Mouse (Mus musculus) neural tube, embryonic 15.5 days (tissue): ENCODE data around the gene Vcl. TPM values are rescaled to one million over a fixed set of nuclear protein-coding genes. Genes with fewer than 3 reads are reported as not detected.

Experiments
- ATAC-seq: fragments of 200-750 bp; cut with Nextera tagmentation; 2 replicates; pipeline ENCODE4 v1.8.0; 2017; ENCODE audit warnings: mild to moderate bottlenecking, moderate TSS enrichment, moderate library complexity; ENCODE audit not compliant: low FRiP score
- H3K27ac ChIP-seq: fragments of 300-500 bp; sonication (generic); replicated peaks from 2 replicates; pipeline ENCODE4 v1.5.1; 2015; ENCODE audit warnings: mild to moderate bottlenecking, inconsistent platforms
- H3K27me3 ChIP-seq: fragments of 300-500 bp; sonication (generic); replicated peaks from 2 replicates; pipeline ENCODE4 v1.6.1; 2015; ENCODE audit warnings: inconsistent platforms
- H3K36me3 ChIP-seq: fragments of 300-500 bp; sonication (generic); 2 replicates; pipeline ENCODE4 v1.6.1; 2015; ENCODE audit warnings: inconsistent platforms
- H3K4me1 ChIP-seq: fragments of 300-500 bp; sonication (generic); 2 replicates; pipeline ENCODE4 v1.6.1; 2015; ENCODE audit warnings: inconsistent platforms
- H3K4me2 ChIP-seq: fragments of 300-500 bp; sonication (generic); 2 replicates; pipeline ENCODE4 v1.6.1; 2015; ENCODE audit warnings: inconsistent platforms, mild to moderate bottlenecking, moderate library complexity
- H3K4me3 ChIP-seq: fragments of 300-500 bp; sonication (generic); replicated peaks from 2 replicates; pipeline ENCODE4 v1.5.1; 2015; ENCODE audit warnings: mild to moderate bottlenecking, inconsistent platforms
- H3K9ac ChIP-seq: fragments of 300-500 bp; sonication (generic); replicated peaks from 2 replicates; pipeline ENCODE4 v1.6.1; 2015; ENCODE audit warnings: mild to moderate bottlenecking, inconsistent platforms
- H3K9me3 ChIP-seq: fragments of 300-500 bp; sonication (generic); replicated peaks from 2 replicates; pipeline ENCODE4 v1.6.1; 2016; ENCODE audit warnings: inconsistent platforms
- WGBS: fragments of 180-500 bp; shearing (Covaris S2); methylation state at CpG from one replicate; pipeline ENCODE4 v1.1.7; 2015; ENCODE audit warnings: mixed read lengths; 5-methylcytosine and 5-hydroxymethylcytosine counted together
- polyA plus RNA-seq: library from polyadenylated mRNA; unstranded; fragments of >200 nt; fragmentation: Nextera tagmentation; extraction: Ambion mirVana; gene quantifications from 2 replicates; pipeline ENCODE4 v1.2.1, GENCODE M21; 2015

The Vcl gene
- polyA plus RNA-seq, 1 experiment from 2014 or later = 17.5 TPM

- WGBS = 93% methylated on average over 7 of the region's 7 CpGs
- Histone ChIP-seq H3K4me1 (no peaks in the 10 kb centered on the region), H3K9ac (no peak overlapping the region), H3K4me3 (no peak overlapping the region), H3K27ac (no peak overlapping the region), H3K9me3 (no peaks in the 10 kb centered on the region), H3K4me2 (no peak overlapping the region), H3K27me3 (no peaks in the 10 kb centered on the region), H3K36me3 (no peaks in the 10 kb centered on the region)
- ATAC-seq = no peak
Observed at GRCm38 (mm10) chr14:20916625-20917612, 12.3 kb upstream of the Vcl start.

DNA sequence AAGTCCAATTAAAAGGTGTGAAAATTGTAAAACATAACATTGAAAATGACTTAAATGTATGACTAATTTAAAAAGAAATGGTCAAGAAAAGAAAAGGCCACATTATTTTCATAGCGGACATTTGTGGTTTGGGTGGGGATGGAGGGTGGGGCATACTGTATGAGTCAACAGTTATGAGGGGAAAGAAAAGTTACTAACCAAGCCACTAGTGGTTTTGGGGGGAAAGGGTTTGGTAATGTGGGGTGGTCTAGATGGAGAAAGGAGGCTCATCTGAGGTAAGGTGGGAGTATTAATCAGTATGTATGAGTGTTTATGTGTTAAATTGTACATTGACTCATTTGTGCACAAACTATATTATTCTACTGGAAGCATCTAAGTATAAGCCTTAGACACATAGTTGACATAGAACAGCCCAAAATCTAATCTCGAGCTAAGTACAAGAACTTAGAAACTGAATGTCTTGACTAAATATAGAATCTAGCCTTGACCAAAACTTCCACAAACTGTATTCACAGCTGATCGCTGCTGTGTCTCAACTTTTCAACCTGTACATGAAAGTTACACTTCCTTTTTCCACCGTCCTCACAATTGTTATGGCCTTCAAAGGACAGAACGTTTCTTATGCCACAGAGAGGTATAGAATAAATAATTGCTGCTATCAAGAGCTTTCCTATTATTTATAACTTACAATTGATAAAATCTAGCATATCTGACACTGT is 5.0 kb upstream of the Vcl start:
- H3K9me3 ChIP-seq = no peaks in the 10 kb centered on the region
- H3K27me3 ChIP-seq = no peaks in the 10 kb centered on the region
- H3K27ac ChIP-seq = no peak overlapping the region
- no peak overlapping the region for H3K4me2 ChIP-seq
- 91% methylated on average over 5 of the region's 5 CpGs for WGBS
- no peaks in the 10 kb centered on the region for H3K4me1 ChIP-seq
- H3K36me3 ChIP-seq = no peaks in the 10 kb centered on the region
- no peak overlapping the region for H3K4me3 ChIP-seq
- ATAC-seq = no peak
- no peak overlapping the region for H3K9ac ChIP-seq

- no peaks in the 10 kb centered on the region for H3K27me3 ChIP-seq
- H3K4me2 ChIP-seq = no peak overlapping the region
- H3K9ac ChIP-seq = no peak overlapping the region
- H3K4me1 ChIP-seq = peaks cover 17% of the 10 kb centered on the region
- no peaks in the 10 kb centered on the region for H3K36me3 ChIP-seq
- H3K4me3 ChIP-seq = no peak overlapping the region
- WGBS = 91% methylated on average over 4 of the region's 4 CpGs
- no peaks in the 10 kb centered on the region for H3K9me3 ChIP-seq
- no peak for ATAC-seq
- H3K27ac ChIP-seq = no peak overlapping the region
Observed at GRCm38 (mm10) chr14:20927470-20928307, 1.5 kb upstream of the Vcl start.

DNA sequence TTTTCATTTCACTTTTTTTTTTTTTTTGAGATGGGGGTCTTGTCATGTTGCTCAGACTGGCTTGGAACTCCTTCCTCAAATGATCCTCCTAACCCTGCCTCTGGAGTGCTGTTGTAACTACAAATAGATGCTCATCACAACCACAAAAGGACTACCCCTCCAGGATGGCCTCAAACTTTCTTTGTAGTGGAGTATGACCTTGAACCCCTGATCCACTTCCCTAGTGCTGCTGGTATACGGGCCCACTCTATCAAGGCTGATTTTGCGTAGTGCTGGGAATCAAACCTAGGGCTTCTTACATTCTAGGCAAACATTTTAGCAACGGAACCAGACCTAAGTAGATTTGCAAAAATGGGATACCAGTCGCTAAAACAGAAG is 901 bp upstream of the Vcl start:
- peak overlapping the region; percentile 58 for H3K4me3 ChIP-seq
- peak overlapping the region; percentile 73 for H3K4me2 ChIP-seq
- H3K27ac ChIP-seq = peak overlapping the region; percentile 63; the same call in 1 of the 2 replicates
- WGBS = 20% methylated on average over 4 of the region's 4 CpGs
- ATAC-seq = no peak
- no peaks in the 10 kb centered on the region for H3K27me3 ChIP-seq
- no peaks in the 10 kb centered on the region for H3K36me3 ChIP-seq
- peaks cover 17% of the 10 kb centered on the region for H3K4me1 ChIP-seq
- H3K9ac ChIP-seq = no peak overlapping the region
- no peaks in the 10 kb centered on the region for H3K9me3 ChIP-seq

- Histone ChIP-seq H3K9ac (peak overlapping the region; percentile 63), H3K4me3 (peak overlapping the region; percentile 58), H3K36me3 (no peaks in the 10 kb centered on the region), H3K4me1 (peaks cover 17% of the 10 kb centered on the region), H3K27ac (peak overlapping the region; percentile 83), H3K9me3 (no peaks in the 10 kb centered on the region), H3K27me3 (no peaks in the 10 kb centered on the region), H3K4me2 (peak overlapping the region; percentile 73)
- ATAC-seq = peak; percentile 55
- WGBS = under 1% methylated on average over 19 of the region's 19 CpGs
Observed at GRCm38 (mm10) chr14:20929814-20930434, 726 bp downstream of the Vcl start.

DNA sequence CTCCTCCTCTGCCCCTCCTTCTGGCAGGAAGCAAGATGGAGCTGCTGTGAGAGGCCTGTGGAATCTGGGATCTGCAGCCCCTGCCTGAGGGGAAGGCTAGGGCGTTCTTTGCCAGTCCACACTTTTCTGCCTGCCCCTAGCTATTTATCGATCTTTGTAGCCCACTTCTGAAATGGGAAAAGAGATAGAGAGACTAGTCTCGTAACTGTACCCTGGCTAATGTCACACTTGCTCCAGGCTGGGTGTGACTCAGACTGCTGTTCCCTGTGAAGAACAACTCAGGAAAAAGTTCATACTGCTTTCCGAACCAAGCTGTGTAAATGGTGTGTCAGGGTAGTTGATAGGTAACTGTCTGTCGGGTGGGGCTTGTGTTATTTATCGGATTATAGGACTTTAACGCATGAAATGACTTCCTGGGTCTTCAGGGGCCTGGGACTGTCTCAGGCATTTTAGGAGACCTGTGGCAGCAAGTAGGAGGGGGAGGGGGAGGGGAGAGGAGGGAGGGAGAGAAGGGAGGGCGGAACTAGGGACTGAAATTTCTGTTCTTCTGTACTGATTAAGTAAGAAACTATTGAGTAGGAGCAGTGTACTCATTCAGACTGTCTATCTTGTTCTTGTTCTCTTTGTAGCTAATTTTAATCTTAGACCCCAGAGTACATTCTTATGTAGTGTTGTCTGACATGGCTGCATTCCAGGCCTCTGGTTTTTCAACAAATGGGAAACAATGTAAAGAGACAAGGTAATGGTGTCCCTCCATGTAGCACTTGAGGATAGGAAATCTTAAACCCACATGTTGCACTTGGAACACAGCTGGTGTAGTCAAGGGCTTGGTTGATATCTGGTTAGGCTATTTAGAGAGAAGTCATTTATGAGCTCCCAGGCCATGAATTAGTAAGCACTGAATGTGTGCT is 1.5 kb downstream of the Vcl start:
- Histone ChIP-seq H3K4me3 (peak overlapping the region; percentile 58), H3K27me3 (no peaks in the 10 kb centered on the region), H3K4me1 (peaks cover 17% of the 10 kb centered on the region), H3K27ac (peak overlapping the region; percentile 83; the same call in 1 of the 2 replicates), H3K9ac (peak overlapping the region; percentile 63), H3K9me3 (no peaks in the 10 kb centered on the region), H3K4me2 (peak overlapping the region; percentile 73), H3K36me3 (no peaks in the 10 kb centered on the region)
- no peak for ATAC-seq
- 31% methylated on average over 8 of the region's 8 CpGs for WGBS

DNA sequence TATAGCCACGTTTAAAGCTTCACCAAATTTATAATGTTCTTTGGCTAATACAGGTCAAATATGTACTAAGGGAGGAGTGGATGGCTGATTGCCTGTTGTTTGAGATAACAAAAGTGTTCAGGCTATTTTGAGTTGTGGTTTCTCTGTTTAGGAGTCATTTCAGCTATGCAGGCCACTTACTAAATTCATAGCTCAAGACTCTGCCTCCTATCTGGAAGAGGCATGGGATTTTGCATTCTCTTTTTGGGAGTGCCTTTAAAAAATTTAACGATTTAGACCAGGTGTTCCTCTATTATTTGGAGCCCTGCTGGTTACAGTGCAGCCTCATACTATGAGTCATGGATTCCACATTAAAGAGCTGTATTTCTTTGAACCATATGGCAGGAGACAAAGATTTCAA is 9.2 kb downstream of the Vcl start:
- 64% methylated on average over 2 of the region's 2 CpGs for WGBS
- Histone ChIP-seq H3K4me2 (no peak overlapping the region), H3K4me1 (0 out of 2 replicates have a peak, but pooled peaks cover 2% of the 10 kb centered on the region), H3K9ac (no peak overlapping the region), H3K9me3 (no peaks in the 10 kb centered on the region), H3K27me3 (no peaks in the 10 kb centered on the region), H3K4me3 (no peak overlapping the region), H3K36me3 (no peaks in the 10 kb centered on the region), H3K27ac (no peak overlapping the region; the same call in 1 of the 2 replicates)
- no peak for ATAC-seq

DNA sequence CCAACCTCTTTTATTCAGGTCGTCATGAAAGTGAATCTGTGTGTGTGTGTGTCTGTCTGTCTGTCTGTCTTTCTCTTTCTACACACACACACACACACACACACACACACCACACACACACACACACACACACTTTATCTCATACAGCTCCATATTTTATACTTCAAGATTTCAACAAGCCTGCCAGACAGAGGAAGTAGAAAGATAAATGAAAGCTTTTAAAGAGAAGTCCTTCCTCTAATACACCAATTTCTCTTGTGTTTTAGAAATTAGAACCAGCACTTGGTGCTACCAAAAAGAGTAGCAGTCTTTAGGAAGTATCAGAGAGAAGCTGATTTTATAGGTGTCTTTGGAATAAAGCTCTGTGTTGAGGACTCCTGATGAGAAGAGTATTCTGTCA is 9.7 kb downstream of the Vcl start:
- no peak overlapping the region for H3K4me3 ChIP-seq
- no peaks in the 10 kb centered on the region for H3K27me3 ChIP-seq
- H3K9ac ChIP-seq = no peak overlapping the region
- WGBS = 20% methylated on average over 1 of the region's 1 CpGs
- no peak for ATAC-seq
- no peak overlapping the region for H3K4me2 ChIP-seq
- H3K27ac ChIP-seq = no peak overlapping the region; the same call in 1 of the 2 replicates
- H3K36me3 ChIP-seq = no peaks in the 10 kb centered on the region
- 0 out of 2 replicates have a peak, but pooled peaks cover 2% of the 10 kb centered on the region for H3K4me1 ChIP-seq
- H3K9me3 ChIP-seq = no peaks in the 10 kb centered on the region

DNA sequence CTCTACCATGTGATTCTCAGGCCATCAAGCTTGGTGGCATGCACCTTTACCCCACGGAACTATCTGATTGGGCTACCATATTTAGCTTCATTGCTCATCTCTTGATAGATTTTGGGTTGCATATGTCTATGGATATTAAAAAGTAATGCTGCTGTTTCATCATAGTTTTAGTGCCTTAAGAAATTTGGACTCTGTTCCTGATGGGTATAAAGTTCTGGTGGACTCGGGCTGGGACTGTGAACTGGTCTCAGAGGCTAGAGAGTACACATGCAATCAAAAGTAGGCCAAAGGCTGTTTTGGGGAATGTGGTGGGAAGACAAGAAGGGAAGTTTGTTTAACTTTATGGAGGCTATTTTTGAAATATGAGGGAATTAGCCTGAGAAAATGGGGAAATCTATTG is 16.1 kb downstream of the Vcl start:
- Histone ChIP-seq H3K36me3 (no peaks in the 10 kb centered on the region), H3K27me3 (no peaks in the 10 kb centered on the region), H3K27ac (no peak overlapping the region), H3K4me3 (no peak overlapping the region), H3K9ac (no peak overlapping the region), H3K9me3 (no peaks in the 10 kb centered on the region), H3K4me2 (no peak overlapping the region), H3K4me1 (0 out of 2 replicates have a peak, but pooled peaks cover 2% of the 10 kb centered on the region)
- 95% methylated on average over 2 of the region's 2 CpGs for WGBS
- no peak for ATAC-seq

- H3K4me1 ChIP-seq = no peaks in the 10 kb centered on the region
- H3K36me3 ChIP-seq = no peaks in the 10 kb centered on the region
- H3K9ac ChIP-seq = no peak overlapping the region
- H3K4me2 ChIP-seq = no peak overlapping the region
- no peaks in the 10 kb centered on the region for H3K9me3 ChIP-seq
- H3K27me3 ChIP-seq = no peaks in the 10 kb centered on the region
- no peak for ATAC-seq
- H3K27ac ChIP-seq = no peak overlapping the region
- H3K4me3 ChIP-seq = no peak overlapping the region
Observed at GRCm38 (mm10) chr14:20956021-20956420, 26.8 kb downstream of the Vcl start.
